Mouse (Mus musculus) 3134 (cell line): Measurements from ENCODE around the gene Ptges3l.
"Not testable (repeated sequence)": the region's sequence is repeated elsewhere in the genome, so short reads cannot be mapped to it uniquely, and the experiment has no call there.

Experiments
- DNase-seq: peaks from one replicate; pipeline ENCODE4 v3.0.0-alpha.2; 2011; ENCODE audit warnings: low spot score; ENCODE audit not compliant: insufficient read length; ENCODE audit errors: extremely low read depth

Gene Ptges3l

GRCm38 (mm10) chr11:101426165-101426564, 1.0 kb upstream of the Ptges3l start:
- no peak for DNase-seq

- peak; percentile 51 for DNase-seq
These were observed 855 bp downstream of the Ptges3l start, which contains the start of gene Gm27029 for GRCm38 (mm10) chr11:101424105-101424851. Gene Gm27029, minus strand, starts transcription at chr11:101424796.

GRCm38 (mm10) chr11:101420148-101420547, 5.0 kb downstream of the Ptges3l start:
- no peak for DNase-seq

GRCm38 (mm10) chr11:101419610-101420009, 5.5 kb downstream of the Ptges3l start:
- no peak for DNase-seq

GRCm38 (mm10) chr11:101418991-101419390, 6.1 kb downstream of the Ptges3l start:
- DNase-seq, result no peak

GRCm38 (mm10) chr11:101417101-101417855, 7.9 kb downstream of the Ptges3l start, which contains the start of gene Aarsd1:
Gene Aarsd1, minus strand, starts transcription at chr11:101417615.
- peak; percentile 88 for DNase-seq

- DNase-seq, result no peak
These were observed 8.6 kb downstream of the Ptges3l start for GRCm38 (mm10) chr11:101416433-101417100.

- peak; percentile 45 for DNase-seq
These were observed 9.8 kb downstream of the Ptges3l start for GRCm38 (mm10) chr11:101415306-101415705.

- peak; percentile 35 for DNase-seq
These were observed 30.0 kb downstream of the Ptges3l start for GRCm38 (mm10) chr11:101395110-101395509.

- no peak for DNase-seq
These were observed 43.3 kb downstream of the Ptges3l start for GRCm38 (mm10) chr11:101381817-101382216.

GRCm38 (mm10) chr11:101378926-101379325, 46.2 kb downstream of the Ptges3l start:
- DNase-seq, result no peak

GRCm38 (mm10) chr11:101378196-101378595, 46.9 kb downstream of the Ptges3l start:
- DNase-seq, result not testable (repeated sequence)

GRCm38 (mm10) chr11:101374421-101374938, 50.7 kb downstream of the Ptges3l start:
- DNase-seq, result no peak

- DNase-seq, result no peak
These were observed 55.0 kb downstream of the Ptges3l start for GRCm38 (mm10) chr11:101370141-101370540.
